Mouse (Mus musculus) heart, postnatal 36 days (tissue): ENCODE results near the gene Krtap4-1. TPM values are rescaled to one million over a fixed set of nuclear protein-coding genes. Genes with fewer than 3 reads are reported as not detected.
"Not testable (repeated sequence)": the region's sequence is repeated elsewhere in the genome, so short reads cannot be mapped to it uniquely, and the experiment has no call there.

Experiments used
- DNase-seq, 2 experiments: peaks; one replicate each; pipeline ENCODE4 v3.0.0; 2021 to 2022
- intact Hi-C: fragments of 180-260 bp; cut with DNase I; formaldehyde crosslinking; loops from one replicate; pipeline ENCODE4 v1.15.1; 2025
- total RNA-seq, 2 experiments: library from RNA; stranded (reverse); gene quantifications; 2 replicates each; pipeline ENCODE4 v1.2.3; 2021

Krtap4-1 gene
- total RNA-seq: not detected

DNA sequence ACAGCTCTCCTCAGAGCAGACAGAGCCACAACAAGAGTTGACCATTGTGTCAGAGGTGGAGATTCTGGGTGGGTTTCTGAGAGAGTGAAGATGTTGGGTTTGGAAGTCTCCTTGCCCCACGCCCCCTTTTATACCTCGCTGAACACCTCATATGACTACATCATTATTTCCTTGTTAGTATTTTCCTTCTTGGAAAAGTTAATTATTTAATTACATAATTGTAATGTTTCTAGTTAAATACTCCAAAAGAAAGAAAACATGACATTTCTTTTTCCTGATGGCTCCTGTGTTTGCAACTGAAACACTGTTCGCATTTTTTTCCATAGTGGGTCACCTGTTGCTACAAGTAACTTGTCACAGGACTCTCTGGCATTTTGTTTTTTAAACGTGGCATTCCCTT, at the start of gene Krtap4-1:
Gene Krtap4-1 (minus strand): TSS at position 101 of the 400 bp plus-strand sequence.
- no peak for DNase-seq
- intact Hi-C loops: no loop called here

DNA sequence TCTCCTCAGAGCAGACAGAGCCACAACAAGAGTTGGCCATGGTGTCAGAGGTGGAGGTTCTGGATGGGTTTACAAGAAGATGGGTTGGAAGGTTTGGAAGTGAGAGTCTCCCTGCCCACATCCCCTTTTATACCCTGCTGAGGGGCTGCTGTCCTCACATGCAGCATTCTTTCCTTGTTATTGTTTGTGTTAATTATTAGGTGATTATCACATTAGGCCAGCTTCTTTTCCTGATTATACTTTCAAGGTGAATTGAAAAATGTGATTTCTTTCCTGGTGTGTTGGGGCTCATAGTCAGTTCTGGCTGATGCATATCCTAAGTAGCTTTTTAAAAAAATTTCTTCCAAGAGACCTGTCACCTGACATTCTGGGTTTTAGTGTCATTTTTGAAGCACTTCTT, 37.8 kb upstream of the Krtap4-1 start, which contains the start of gene Krtap4-6:
Gene Krtap4-6 (minus strand): TSS at position 101 of the 400 bp plus-strand sequence.
- intact Hi-C loops: no loop called here
- DNase-seq: no peak

DNA sequence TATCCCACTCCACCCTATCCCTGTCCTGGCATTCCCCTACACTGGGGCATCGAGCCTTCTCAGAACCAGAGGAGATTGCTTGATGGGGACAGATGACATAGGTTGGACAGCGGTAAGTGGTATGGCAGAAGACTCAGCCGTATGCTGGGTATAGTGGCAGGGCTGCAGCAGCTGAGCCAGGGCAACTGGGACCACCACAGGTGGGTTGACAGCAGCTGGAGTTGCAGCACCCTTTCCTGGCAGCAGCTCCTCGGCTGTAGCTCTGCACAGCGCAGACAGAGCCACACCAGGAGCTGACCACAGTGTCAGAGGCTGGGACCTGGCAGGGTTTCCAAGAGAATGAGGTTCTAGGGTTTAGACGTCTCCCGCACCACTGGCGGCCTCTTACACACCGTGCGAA, 34.8 kb upstream of the Krtap4-1 start:
- intact Hi-C loops: no loop called here
- no peak for DNase-seq

DNA sequence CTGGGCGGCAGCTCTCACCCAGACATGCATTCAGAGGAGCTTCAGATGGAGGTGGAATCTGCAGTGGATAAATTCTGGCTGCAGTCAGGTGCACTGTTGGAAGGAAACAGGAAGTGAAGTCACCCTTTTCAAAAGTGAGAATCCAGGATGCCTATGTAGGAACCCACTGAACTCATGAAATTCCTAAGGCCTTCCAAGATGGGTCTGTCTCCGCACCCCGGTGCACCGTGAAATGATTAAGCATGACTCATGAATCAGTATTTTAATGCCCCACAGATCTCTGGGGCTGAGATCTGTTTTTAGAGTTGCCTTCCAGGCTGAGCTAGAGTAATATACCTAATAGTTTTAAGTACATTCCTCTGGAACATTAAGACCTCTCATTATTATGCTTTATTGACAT, 31.2 kb upstream of the Krtap4-1 start:
- intact Hi-C loops: no loop called here

DNA sequence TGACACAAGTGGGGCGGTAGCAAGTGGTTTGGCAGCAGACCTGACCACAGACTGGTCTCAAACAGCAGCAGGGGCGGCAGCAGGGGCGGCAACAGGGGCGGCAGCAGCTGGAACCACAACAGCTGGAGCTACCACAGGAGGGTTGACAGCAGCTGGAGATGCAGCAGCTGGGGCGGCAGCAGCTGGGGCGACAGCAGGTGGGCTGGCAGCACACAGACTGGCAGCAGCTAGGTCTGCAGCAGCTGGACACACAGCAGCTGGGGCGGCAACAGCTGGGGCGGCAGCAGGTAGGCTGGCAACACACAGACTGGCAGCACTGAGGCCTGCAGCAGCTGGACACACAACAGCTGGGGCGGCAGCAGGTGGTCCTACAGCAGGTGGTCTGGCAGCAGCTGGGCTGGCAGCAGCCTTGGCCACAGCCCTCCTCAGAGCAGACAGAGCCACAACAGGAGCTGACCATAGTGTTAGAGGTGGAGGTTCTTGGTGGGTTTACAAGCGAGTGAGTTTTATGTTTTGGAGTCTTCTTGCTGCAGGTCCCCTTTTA, 30.5 kb upstream of the Krtap4-1 start, which contains the start of gene Gm11563:
Gene Gm11563 (minus strand): TSS at position 494 of the 544 bp plus-strand sequence.
- DNase-seq, intact Hi-C loops: not testable (repeated sequence)

More for the DNA sequence above, 31.2 kb upstream of the Krtap4-1 start:
- no peak for DNase-seq

DNA sequence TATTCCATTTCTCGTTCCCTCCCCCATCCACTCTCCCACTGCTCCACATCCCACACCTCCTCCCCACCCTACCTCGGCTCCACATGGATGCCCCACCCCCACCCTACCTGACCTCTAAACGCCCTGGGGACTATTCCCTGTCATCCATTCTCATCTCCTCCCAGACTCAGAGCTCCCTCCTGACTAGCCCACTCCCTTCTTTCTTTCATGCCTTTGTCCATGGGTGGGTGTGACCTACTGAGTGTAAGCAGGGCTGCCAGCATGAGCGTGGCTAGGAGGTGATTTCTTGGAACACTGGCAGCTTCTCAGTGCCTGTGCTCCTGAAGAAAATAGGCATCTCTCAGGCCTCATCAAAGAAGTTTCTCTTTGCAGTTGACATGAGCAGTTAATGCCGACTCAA, 29.0 kb upstream of the Krtap4-1 start:
- no peak for DNase-seq
- intact Hi-C loops: no loop called here

DNA sequence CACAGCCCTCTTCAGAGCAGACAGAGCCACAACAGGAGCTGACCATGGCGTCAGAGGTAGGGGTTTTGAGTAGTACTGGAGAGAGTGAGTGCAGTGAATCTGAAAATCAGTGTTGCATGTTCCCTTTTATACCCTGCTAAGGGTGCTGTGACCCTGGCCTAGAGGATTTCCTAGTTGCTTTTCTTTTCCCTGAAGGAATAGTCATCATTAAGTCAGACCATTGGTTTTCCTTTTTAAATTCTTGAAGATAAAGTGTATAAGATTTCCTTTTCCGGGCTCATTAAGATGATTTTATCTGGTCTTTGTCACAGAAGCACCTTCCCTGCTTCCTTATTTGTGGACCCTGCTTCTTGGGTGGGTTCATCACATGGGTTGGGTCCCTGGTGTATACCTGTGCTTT, 22.1 kb upstream of the Krtap4-1 start, which contains the start of gene Gm11555:
Gene Gm11555 (minus strand): TSS at position 101 of the 400 bp plus-strand sequence.
- no peak for DNase-seq
- intact Hi-C loops: no loop called here

DNA sequence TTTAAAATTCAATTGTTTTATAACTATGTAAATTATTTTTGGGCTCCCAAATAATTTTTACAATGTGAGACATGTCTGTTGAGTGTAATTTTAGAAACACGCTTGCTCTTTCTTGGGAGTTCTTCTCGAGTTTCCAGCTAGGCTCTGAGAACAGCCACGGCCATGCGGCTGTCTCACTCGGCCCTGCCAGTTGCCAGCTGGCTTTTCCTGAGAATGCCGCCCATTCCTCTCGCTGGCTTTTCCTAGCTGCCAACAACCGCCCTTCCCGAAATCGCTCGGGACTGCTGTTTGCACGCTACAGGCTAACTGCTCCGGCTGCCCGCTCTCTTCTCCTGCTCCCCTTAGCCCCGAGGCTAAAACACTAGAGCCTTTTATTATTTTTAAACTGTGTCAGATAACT, 18.4 kb upstream of the Krtap4-1 start:
- intact Hi-C loops: no loop called here
- DNase-seq: no peak

DNA sequence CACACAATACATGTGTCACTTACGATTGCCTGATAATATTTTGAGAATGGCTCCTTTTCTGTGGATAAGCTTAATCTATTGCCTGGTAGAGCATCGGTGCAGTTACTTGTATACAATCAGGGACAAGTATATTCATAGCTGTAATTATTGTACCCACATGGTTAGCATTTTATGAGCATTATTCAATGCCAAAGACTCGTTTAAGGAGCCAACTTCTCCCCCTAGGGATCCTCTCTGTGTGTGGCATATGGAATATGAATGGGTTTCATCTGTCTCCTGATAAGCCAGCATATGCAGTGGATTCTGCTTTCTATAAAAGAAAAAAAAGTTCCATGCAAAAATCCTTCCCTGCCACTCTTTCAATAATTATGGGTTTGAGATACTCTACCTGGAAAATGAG, 16.3 kb upstream of the Krtap4-1 start:
- intact Hi-C loops: no loop called here
- no peak for DNase-seq

DNA sequence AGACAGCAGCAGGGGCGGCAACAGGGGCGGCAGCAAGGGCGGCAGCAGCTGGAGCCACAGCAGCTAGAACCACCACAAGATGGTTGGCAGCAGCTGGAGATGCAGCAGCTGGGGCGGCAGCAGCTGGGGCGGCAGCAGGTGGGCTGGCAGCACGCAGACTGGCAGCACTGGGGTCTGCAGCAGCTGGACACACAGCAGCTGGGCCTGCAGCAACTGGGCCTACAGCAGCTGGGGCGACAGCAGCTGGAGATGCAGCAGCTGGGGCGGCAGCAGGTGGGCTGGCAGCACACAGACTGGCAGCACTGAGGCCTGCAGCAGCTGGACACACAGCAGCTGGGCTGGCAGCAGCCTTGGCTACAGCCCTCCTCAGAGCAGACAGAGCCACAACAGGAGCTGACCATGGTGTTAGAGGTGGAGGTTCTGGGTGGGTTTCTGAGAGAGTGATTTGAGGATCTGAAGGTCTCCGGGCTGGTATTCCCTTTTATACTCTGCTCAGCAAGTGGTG, 15.6 kb upstream of the Krtap4-1 start, which contains the start of gene Krtap4-7:
Gene Krtap4-7 (minus strand): TSS at position 455 of the 505 bp plus-strand sequence.
- DNase-seq, intact Hi-C loops: not testable (repeated sequence)

DNA sequence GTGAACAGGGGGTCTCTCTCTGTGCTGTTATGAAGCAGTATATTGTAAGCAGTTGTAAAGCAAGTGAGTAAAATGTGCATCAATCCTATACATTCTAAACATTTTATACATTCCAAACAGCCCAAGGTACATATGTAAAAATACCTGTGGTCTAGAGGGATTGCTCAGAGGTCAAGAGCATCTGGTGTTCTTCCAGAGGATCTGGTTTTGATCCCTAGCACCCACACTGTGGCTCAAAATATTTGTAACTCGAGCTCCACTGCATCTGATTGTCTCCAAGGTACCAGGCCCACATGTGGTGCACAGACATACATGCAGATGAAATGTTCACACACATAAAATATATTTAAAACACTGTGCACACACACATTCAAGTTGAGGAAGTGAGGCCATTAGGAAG, 12.9 kb upstream of the Krtap4-1 start:
- intact Hi-C loops: no loop called here
- no peak for DNase-seq

DNA sequence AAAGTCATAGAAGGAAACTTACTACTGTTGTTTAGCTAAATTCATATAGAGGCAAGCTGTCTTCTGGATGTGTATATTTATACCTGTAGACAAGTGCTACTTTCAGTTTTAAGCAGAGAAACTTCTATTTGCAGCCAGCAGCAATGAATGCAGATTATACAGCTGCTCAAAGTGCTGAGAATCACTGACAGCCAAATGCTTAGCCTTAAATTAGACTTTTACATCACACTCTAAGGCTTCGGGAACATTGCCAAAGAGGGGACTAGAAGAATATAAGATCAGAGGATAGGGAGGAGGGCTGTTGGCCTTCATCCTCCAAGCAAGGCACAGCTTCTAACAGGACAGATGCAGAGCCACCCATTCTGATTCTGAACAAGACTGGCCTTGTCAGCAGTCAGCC, 9.0 kb upstream of the Krtap4-1 start:
- DNase-seq: no peak
- intact Hi-C loops: no loop called here

DNA sequence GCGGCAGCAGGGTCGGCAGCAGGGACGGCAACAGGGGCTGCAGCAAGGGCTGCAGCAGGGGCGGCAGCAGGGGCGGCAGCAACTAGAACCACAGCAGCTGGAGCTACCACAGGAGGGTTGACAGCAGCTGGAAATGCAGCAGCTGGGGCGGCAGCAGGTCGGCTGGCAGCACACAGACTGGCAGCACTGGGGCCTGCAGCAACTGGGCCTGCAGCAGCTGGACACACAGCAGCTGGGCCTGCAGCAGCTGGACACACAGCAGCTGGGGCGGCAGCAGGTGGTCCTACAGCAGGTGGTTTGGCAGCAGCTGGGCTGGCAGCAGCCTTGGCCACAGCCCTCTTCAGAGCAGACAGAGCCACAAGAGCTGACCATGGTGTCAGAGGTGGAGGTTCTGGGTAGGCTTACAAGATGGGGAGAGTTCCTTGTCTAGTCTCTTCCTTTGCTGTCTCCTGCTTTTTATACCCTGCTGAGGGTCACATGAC, 6.7 kb upstream of the Krtap4-1 start, which contains the start of gene Krtap4-2:
Gene Krtap4-2 (minus strand): TSS at position 432 of the 482 bp plus-strand sequence.
- intact Hi-C loops: no loop called here
- DNase-seq: no peak

DNA sequence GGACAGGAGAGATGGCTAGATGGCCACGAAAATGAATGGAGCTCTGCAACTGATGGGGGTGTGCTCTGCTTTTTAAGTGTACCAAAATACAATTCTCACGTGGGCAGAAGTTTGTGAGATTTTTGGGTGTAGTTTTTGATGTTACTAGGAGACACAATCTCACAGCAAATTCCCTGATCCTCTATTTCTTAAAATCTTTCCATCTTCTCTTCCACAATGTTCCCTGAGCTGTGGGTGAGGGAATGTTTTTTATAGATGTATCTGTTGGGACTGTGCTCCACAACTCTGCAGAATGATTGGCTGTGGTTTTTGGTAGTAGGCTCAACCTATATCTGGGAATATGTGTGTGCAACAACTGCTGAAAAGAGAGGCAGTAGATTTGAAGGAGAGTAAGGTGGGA, 5.3 kb upstream of the Krtap4-1 start:
- intact Hi-C loops: no loop called here
- DNase-seq: no peak

DNA sequence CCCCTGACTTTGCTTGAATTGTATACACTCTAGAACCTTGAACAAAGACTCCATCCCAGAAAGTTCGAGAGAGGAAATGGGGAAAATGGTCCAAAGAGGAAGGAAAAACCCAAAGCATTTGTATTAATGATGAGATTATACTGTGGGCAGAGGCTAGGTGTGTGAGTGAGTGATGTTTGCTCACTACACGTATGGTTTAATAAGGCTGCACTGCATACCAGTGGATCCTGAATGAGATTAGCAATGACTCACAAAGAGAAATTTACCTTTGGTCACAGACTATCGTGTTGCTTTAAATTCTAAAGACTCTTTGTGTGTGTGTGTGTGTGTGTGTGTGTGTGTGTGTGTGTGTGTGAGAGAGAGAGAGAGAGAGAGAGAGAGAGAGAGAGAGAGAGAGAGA, 2.9 kb upstream of the Krtap4-1 start:
- DNase-seq: no peak
- intact Hi-C loops: no loop called here

DNA sequence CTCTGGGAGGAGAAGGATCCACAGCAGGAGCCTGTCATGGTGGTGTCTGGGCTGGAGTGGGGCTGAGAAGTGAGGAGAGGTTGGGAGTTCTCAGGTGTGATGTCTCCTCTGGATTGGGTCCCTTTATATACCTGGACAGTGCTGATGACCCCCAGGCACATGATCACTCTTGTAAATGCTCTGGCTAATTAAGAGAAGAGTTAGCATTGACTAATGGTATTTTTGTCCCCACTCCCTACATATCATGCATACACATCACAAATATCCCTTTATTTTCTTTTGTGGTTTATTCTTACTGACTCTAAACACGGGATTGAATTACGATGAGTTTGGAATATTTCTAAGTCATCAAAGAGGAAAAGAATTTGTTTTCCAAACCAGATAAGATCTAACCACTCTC, 7.7 kb downstream of the Krtap4-1 start, which contains the start of gene Gm11562:
Gene Gm11562 (minus strand): TSS at position 101 of the 400 bp plus-strand sequence.
- no peak for DNase-seq
- intact Hi-C loops: no loop called here

DNA sequence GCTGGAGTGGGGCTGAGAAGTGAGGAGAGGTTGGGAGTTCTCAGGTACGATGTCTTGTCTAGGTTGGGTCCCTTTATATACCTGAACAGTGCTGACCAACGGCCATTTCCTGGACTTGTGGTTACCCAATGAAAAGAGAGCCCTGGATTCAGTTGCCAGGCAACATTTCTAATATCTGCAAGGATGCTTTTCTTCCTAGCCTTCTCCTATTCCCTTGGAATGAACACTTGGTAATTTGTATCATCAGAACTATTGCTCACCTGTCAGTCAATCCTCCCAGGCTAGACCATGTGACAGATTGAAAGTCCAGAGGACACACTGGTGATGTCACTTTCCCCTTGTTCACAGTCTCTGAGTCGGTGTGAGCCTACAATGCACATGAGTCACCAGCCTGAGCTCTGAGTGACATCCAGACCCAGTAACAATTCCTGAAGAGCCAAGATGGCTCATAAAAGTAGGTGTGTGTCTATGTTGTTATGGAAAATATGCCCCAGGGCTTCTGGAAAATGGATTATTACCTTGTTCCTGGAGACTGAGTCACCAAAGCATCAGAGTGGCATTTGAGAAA, 13.2 kb downstream of the Krtap4-1 start, which contains the start of gene Krtap2-4:
Gene Krtap2-4 (minus strand): TSS at position 51 of the 568 bp plus-strand sequence.
- intact Hi-C loops: no loop called here
- DNase-seq: no peak

DNA sequence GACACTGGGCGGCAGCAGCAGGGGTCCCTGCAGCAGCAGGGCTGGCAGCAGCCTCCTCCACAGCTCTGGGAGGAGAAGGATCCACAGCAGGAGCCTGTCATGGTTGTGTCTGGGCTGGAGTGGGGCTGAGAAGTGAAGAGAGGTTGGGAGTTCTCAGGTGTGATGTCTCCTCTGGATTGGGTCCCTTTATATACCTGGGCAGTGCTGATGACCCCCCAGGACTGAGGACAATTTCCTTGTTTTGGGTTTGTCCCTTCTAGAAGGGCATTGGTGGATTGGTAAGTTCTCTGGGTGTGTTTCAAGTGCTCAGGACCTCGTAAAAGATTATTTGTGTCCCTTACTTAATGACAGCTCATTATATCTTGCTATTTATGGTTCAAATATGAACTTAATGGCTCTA, 17.9 kb downstream of the Krtap4-1 start, which contains the start of gene Gm11937:
Gene Gm11937 (minus strand): TSS at position 101 of the 400 bp plus-strand sequence.
- DNase-seq, intact Hi-C loops: not testable (repeated sequence)

DNA sequence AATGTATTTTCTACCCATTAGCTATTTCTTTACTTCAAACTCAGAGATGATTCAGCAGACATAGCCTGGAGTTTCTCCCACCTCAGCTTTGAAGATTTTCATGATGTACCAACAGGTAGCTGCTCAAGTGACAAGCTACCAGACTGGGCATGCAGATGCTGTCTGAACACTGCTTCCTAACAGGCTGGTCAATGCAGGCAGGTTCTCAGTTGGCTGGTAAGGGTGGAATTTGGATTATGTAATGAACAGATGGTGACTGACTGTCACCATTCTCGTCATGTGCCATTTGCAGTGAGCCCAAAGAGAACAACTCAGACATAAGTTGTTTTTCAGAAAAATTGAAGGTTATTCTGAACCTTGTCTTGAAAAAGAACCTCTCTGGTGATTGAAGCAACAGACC, 18.9 kb downstream of the Krtap4-1 start:
- DNase-seq: no peak
- intact Hi-C loops: no loop called here

DNA sequence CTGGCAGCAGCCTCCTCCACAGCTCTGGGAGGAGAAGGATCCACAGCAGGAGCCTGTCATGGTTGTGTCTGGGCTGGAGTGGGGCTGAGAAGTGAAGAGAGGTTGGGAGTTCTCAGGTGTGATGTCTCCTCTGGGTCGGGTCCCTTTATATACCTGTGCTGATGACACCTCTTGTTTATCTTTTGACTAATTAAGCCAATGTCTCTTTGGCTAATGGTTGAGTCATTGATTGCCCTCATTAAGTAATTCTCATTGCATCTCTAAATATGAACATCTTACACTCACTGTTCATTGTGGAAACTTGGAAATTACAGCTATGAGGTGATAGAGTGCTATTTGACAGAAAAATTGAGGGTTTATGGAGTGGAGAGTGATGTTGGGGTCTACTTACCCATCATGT, 24.8 kb downstream of the Krtap4-1 start, which contains the start of gene Gm11938:
Gene Gm11938 (minus strand): TSS at position 101 of the 400 bp plus-strand sequence.
- intact Hi-C loops: not testable (repeated sequence)

DNA sequence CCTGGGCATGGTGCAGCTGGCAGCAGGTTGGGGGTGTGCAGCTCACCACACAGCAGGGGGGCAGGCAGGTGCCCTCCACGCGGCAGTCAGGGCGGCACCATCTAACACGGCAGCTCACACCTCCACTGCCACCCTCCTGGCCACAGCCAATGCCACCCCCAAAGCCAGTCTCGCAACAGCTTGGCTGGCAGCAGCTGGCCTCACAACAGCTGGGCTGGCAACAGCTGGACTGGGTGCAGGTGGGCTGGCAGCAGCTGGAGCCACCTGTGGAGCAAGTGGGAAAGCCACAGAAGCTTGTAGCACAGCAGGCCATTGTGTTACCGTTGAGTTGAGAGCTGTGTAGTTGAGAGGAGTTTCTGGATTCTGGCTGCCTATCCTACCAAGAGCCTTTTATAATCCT, 30.3 kb downstream of the Krtap4-1 start, which contains the start of gene Krtap9-3:
Gene Krtap9-3 (minus strand): TSS at position 364 of the 400 bp plus-strand sequence.
- DNase-seq, intact Hi-C loops: not testable (repeated sequence)

More for the DNA sequence above, 24.8 kb downstream of the Krtap4-1 start, which contains the start of gene Gm11938:
- DNase-seq: not testable (repeated sequence)
